Mouse (Mus musculus) embryo, embryonic 9.5 days (tissue): Measurements from ENCODE around the gene Osbpl9.

ENCODE experiments used
- DNase-seq: peaks from one replicate; pipeline ENCODE4 v3.0.0-alpha.2; 2017; ENCODE audit errors: extremely low spot score

Gene Osbpl9

GRCm38 (mm10) chr4:109207524-109207923 lies 5.5 kb upstream of the Osbpl9 start:
- DNase-seq, result no peak

GRCm38 (mm10) chr4:109204416-109204815 lies 2.3 kb upstream of the Osbpl9 start:
- DNase-seq, result no peak

GRCm38 (mm10) chr4:109203931-109204330 lies 1.9 kb upstream of the Osbpl9 start:
- no peak for DNase-seq

GRCm38 (mm10) chr4:109199069-109199468 lies 3.0 kb downstream of the Osbpl9 start:
- no peak for DNase-seq

- DNase-seq, result no peak
Measured at GRCm38 (mm10) chr4:109195900-109196629, 6.0 kb downstream of the Osbpl9 start.

GRCm38 (mm10) chr4:109193886-109194285 lies 8.2 kb downstream of the Osbpl9 start:
- DNase-seq, result no peak

GRCm38 (mm10) chr4:109191598-109191997 lies 10.5 kb downstream of the Osbpl9 start:
- DNase-seq, result no peak

GRCm38 (mm10) chr4:109185616-109186405 lies 16.3 kb downstream of the Osbpl9 start:
- no peak for DNase-seq

- DNase-seq, result no peak
Measured at GRCm38 (mm10) chr4:109175677-109176076, 26.4 kb downstream of the Osbpl9 start.

- no peak for DNase-seq
Measured at GRCm38 (mm10) chr4:109173775-109174440, 28.2 kb downstream of the Osbpl9 start.

- DNase-seq, result no peak
Measured at GRCm38 (mm10) chr4:109173369-109173768, 28.7 kb downstream of the Osbpl9 start.

- peak; percentile 70 for DNase-seq
Measured at GRCm38 (mm10) chr4:109165521-109166173, 36.4 kb downstream of the Osbpl9 start.

GRCm38 (mm10) chr4:109156481-109157261 lies 45.4 kb downstream of the Osbpl9 start:
- DNase-seq, result no peak

GRCm38 (mm10) chr4:109156073-109156472 lies 46.0 kb downstream of the Osbpl9 start:
- no peak for DNase-seq

- no peak for DNase-seq
Measured at GRCm38 (mm10) chr4:109150214-109150613, 51.9 kb downstream of the Osbpl9 start.

- DNase-seq, result no peak
Measured at GRCm38 (mm10) chr4:109149411-109149810, 52.7 kb downstream of the Osbpl9 start.

GRCm38 (mm10) chr4:109147278-109148038 lies 54.6 kb downstream of the Osbpl9 start:
- DNase-seq, result peak; percentile 44

GRCm38 (mm10) chr4:109143091-109143490 lies 59.0 kb downstream of the Osbpl9 start:
- DNase-seq, result no peak

- no peak for DNase-seq
Measured at GRCm38 (mm10) chr4:109138551-109138950, 63.5 kb downstream of the Osbpl9 start.

GRCm38 (mm10) chr4:109136475-109137125 lies 65.5 kb downstream of the Osbpl9 start:
- no peak for DNase-seq
